Mouse (Mus musculus): Measurements from ENCODE around the gene Ugcg. TPM values are rescaled to one million over a fixed set of nuclear protein-coding genes. Genes with fewer than 3 reads are reported as not detected.

Ugcg gene
- total RNA-seq, 2 experiments from 2014 or later: 40.2 to 46.3 TPM

GRCm38 (mm10) chr4:59227047-59227446 is 38.0 kb downstream of the Ugcg start:
- DNase-seq: no peak

- DNase-seq: no peak
Measured at GRCm38 (mm10) chr4:59228951-59229350, 39.9 kb downstream of the Ugcg start.

- DNase-seq: no peak
Measured at GRCm38 (mm10) chr4:59231266-59232055, 42.4 kb downstream of the Ugcg start.

GRCm38 (mm10) chr4:59234014-59234413 is 45.0 kb downstream of the Ugcg start:
- DNase-seq: no peak

GRCm38 (mm10) chr4:59234451-59235216 is 45.6 kb downstream of the Ugcg start:
- no peak for DNase-seq

- DNase-seq: no peak
Measured at GRCm38 (mm10) chr4:59236362-59236761, 47.3 kb downstream of the Ugcg start.

- peak; percentile 9 to 28 for DNase-seq
Measured at GRCm38 (mm10) chr4:59238641-59239311, 49.7 kb downstream of the Ugcg start.

- peak; percentile 32 to 36 for DNase-seq
Measured at GRCm38 (mm10) chr4:59239312-59239728, 50.3 kb downstream of the Ugcg start.

- no peak for DNase-seq
Measured at GRCm38 (mm10) chr4:59240160-59240559, 51.1 kb downstream of the Ugcg start.

GRCm38 (mm10) chr4:59241096-59241495 is 52.0 kb downstream of the Ugcg start:
- no peak for DNase-seq

GRCm38 (mm10) chr4:59242221-59242620 is 53.2 kb downstream of the Ugcg start:
- DNase-seq: no peak

- no peak for DNase-seq
Measured at GRCm38 (mm10) chr4:59243802-59244493, 54.9 kb downstream of the Ugcg start.

- no peak for DNase-seq
Measured at GRCm38 (mm10) chr4:59244791-59245555, 55.9 kb downstream of the Ugcg start.

- DNase-seq: no peak
Measured at GRCm38 (mm10) chr4:59245776-59246175, 56.7 kb downstream of the Ugcg start.

- DNase-seq: no peak
Measured at GRCm38 (mm10) chr4:59247545-59247944, 58.5 kb downstream of the Ugcg start.

- DNase-seq: no peak
Measured at GRCm38 (mm10) chr4:59248035-59248434, 59.0 kb downstream of the Ugcg start.

GRCm38 (mm10) chr4:59252386-59253054 is 63.5 kb downstream of the Ugcg start:
- no peak for DNase-seq

GRCm38 (mm10) chr4:59253055-59253434 is 64.0 kb downstream of the Ugcg start:
- DNase-seq: no peak

- DNase-seq: no peak
Measured at GRCm38 (mm10) chr4:59254397-59254796, 65.3 kb downstream of the Ugcg start.

GRCm38 (mm10) chr4:59255988-59256387 is 66.9 kb downstream of the Ugcg start:
- DNase-seq: no peak

- no peak for DNase-seq
Measured at GRCm38 (mm10) chr4:59257866-59258265, 68.8 kb downstream of the Ugcg start.

Measured in adrenal gland, postnatal 36 days (tissue).